Mouse (Mus musculus): ENCODE data around the gene Mt1. TPM values are rescaled to one million over a fixed set of nuclear protein-coding genes. Genes with fewer than 3 reads are reported as not detected.
A peak's percentile ranks its signal among the peaks of the same experiment; 100 is the strongest.

Gene Mt1
- total RNA-seq, 2 experiments from 2014 or later, result 42.4 to 49.1 TPM

- peak in 1 of 2 experiments; percentile 28 for DNase-seq (ENCODE audit: low spot score in 2 of 2)
Measured at GRCm38 (mm10) chr8:94172809-94173732, 5.8 kb upstream of the Mt1 start.

- no peak for DNase-seq (ENCODE audit: low spot score in 2 of 2)
Measured at GRCm38 (mm10) chr8:94173848-94174403, 5.0 kb upstream of the Mt1 start.

- no peak for DNase-seq (ENCODE audit: low spot score in 2 of 2)
Measured at GRCm38 (mm10) chr8:94174619-94175213, 4.2 kb upstream of the Mt1 start.

GRCm38 (mm10) chr8:94177716-94178390 is 1.0 kb upstream of the Mt1 start:
- DNase-seq (ENCODE audit: low spot score in 2 of 2), result no peak

- DNase-seq (ENCODE audit: low spot score in 2 of 2), result no peak
Measured at GRCm38 (mm10) chr8:94179713-94180560, 1.1 kb downstream of the Mt1 start.

- no peak for DNase-seq (ENCODE audit: low spot score in 2 of 2)
Measured at GRCm38 (mm10) chr8:94180561-94180908, 1.7 kb downstream of the Mt1 start.

- no peak for DNase-seq (ENCODE audit: low spot score in 2 of 2)
Measured at GRCm38 (mm10) chr8:94182055-94182929, 3.4 kb downstream of the Mt1 start.

GRCm38 (mm10) chr8:94183117-94183516 is 4.2 kb downstream of the Mt1 start:
- peak; percentile 52 to 72 for DNase-seq (ENCODE audit: low spot score in 2 of 2)

- no peak for DNase-seq (ENCODE audit: low spot score in 2 of 2)
Measured at GRCm38 (mm10) chr8:94184357-94184843, 5.5 kb downstream of the Mt1 start.

GRCm38 (mm10) chr8:94185791-94186190 is 6.9 kb downstream of the Mt1 start:
- DNase-seq (ENCODE audit: low spot score in 2 of 2), result no peak

GRCm38 (mm10) chr8:94186542-94186941 is 7.7 kb downstream of the Mt1 start:
- DNase-seq (ENCODE audit: low spot score in 2 of 2), result peak in 1 of 2 experiments; percentile 70

GRCm38 (mm10) chr8:94187290-94188002 is 8.6 kb downstream of the Mt1 start:
- peak in 1 of 2 experiments; percentile 29 for DNase-seq (ENCODE audit: low spot score in 2 of 2)

GRCm38 (mm10) chr8:94189275-94190031 is 10.6 kb downstream of the Mt1 start:
- no peak for DNase-seq (ENCODE audit: low spot score in 2 of 2)

GRCm38 (mm10) chr8:94191101-94191691 is 12.3 kb downstream of the Mt1 start:
- DNase-seq (ENCODE audit: low spot score in 2 of 2), result peak; percentile 55 to 74

- peak in 1 of 2 experiments; percentile 35 for DNase-seq (ENCODE audit: low spot score in 2 of 2)
Measured at GRCm38 (mm10) chr8:94192926-94193325, 14.0 kb downstream of the Mt1 start.

GRCm38 (mm10) chr8:94194591-94195223 is 15.8 kb downstream of the Mt1 start:
- no peak for DNase-seq (ENCODE audit: low spot score in 2 of 2)

- DNase-seq (ENCODE audit: low spot score in 2 of 2), result peak in 1 of 2 experiments; percentile 40
Measured at GRCm38 (mm10) chr8:94199202-94199869, 20.5 kb downstream of the Mt1 start.
